Mouse (Mus musculus) CH12.LX (cell line): ENCODE measurements around the gene Ap2b1.

Source experiments
- MAX ChIP-seq: IDR thresholded peaks from 2 replicates; pipeline ENCODE4 v1.6.1; 2011; ENCODE audit warnings: low read length, improper control_type of control experiment
- POLR2AphosphoS2 ChIP-seq: IDR thresholded peaks from 2 replicates; pipeline ENCODE4 v1.6.1; 2011; ENCODE audit warnings: low read depth, low read length, improper control_type of control experiment
- RAD21 ChIP-seq: IDR thresholded peaks from 2 replicates; pipeline ENCODE4 v1.6.1; 2011; ENCODE audit warnings: low read depth, mild to moderate bottlenecking, low read length, improper control_type of control experiment, moderate library complexity
- RCOR1 ChIP-seq: conservative IDR thresholded peaks from 2 replicates; pipeline ENCODE4 v1.6.1; 2012; ENCODE audit warnings: low read depth, mild to moderate bottlenecking, inconsistent platforms, low read length, improper control_type of control experiment
- SIN3A ChIP-seq: IDR thresholded peaks from 2 replicates; pipeline ENCODE4 v1.6.1; 2012; ENCODE audit warnings: low read length, improper control_type of control experiment, inconsistent platforms
- TBP ChIP-seq: conservative IDR thresholded peaks from 2 replicates; pipeline ENCODE4 v1.6.1; 2011; ENCODE audit warnings: low read depth, low read length, improper control_type of control experiment
- ZMIZ1 ChIP-seq: IDR thresholded peaks from 2 replicates; pipeline ENCODE4 v1.6.1; 2012; ENCODE audit warnings: low read depth, mild to moderate bottlenecking, inconsistent platforms, low read length, improper control_type of control experiment

GRCm38 (mm10) chr11:83448021-83448926 lies 149.4 kb downstream of the Ap2b1 start:
- TF ChIP-seq RCOR1 (no peak), TBP (no peak), ZMIZ1 (no peak), RAD21 (no peak), POLR2AphosphoS2 (no peak), MAX (no peak), SIN3A (no peak)
